18 mouse cellular contexts compared by ENCODE assay signal in the genomic region with DNA sequence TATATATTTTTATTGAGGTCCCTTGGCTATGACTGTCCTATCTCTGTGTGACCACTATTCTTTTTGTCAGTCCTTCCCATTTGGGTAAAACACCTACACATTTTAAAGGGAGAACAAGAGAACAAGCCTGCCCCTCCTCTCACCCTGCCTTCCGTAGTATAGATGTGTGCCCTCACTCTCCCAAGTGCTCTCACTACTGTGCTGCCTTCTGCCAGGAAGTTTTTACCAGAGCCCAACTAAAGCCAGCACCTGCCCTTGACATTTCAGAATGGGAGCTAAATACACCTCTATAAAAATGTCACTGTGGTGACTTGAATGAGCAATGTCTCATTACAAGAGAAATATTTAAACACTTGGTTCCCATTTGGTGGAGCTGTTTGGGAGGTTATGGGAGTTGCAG.
"Had no signal": no experiment of that assay in that cellular context is flagged by ENCODE, and none has a peak within 500 bp of the region (broad histone marks: within the 10 kb centered on the region; RNA-seq: fewer than 3 reads in every experiment).

No protein-coding gene starts in this region.

- H3K4me3 ChIP-seq: midbrain, embryonic 10.5 days; midbrain, embryonic 12.5 days; myocyte; neural tube, embryonic 13.5 days; neural tube, embryonic 15.5 days had no signal

- ATAC-seq: midbrain, embryonic 16.5 days had no signal

- DNase-seq: lung, embryonic 14.5 days; lung, postnatal 10 days; lung, postnatal 4 days; midbrain, embryonic 14.5 days; retina, postnatal 1 day; right cerebral cortex, adult 18-20 months; right cerebral cortex, postnatal 25 days; right cerebral cortex, postnatal 4 days; spleen, adult 18-20 months; thymus, adult 18-20 months; thymus, postnatal 14 days; thymus, postnatal 36 days had no signal

- H3K9ac ChIP-seq: lung, embryonic 14.5 days; midbrain, embryonic 12.5 days; neural tube, embryonic 13.5 days; neural tube, embryonic 15.5 days had no signal

- H3K4me1 ChIP-seq: midbrain, embryonic 10.5 days; midbrain, embryonic 12.5 days; neural tube, embryonic 13.5 days; neural tube, embryonic 15.5 days had no signal

- H3K9me3 ChIP-seq: midbrain, embryonic 10.5 days; midbrain, embryonic 12.5 days; neural tube, embryonic 13.5 days; neural tube, embryonic 15.5 days had no signal

- H3K4me2 ChIP-seq: lung, embryonic 14.5 days; midbrain, embryonic 12.5 days; neural tube, embryonic 13.5 days; neural tube, embryonic 15.5 days had no signal

- H3K27ac ChIP-seq: midbrain, embryonic 10.5 days; midbrain, embryonic 12.5 days; neural tube, embryonic 13.5 days; neural tube, embryonic 15.5 days had no signal

- H3K27me3 ChIP-seq: midbrain, embryonic 12.5 days; neural tube, embryonic 13.5 days; neural tube, embryonic 15.5 days had no signal
